Mouse (Mus musculus) lung, postnatal 0 days (tissue): Measurements from ENCODE around the gene Dek.

Experiments used
- CTCF ChIP-seq: IDR thresholded peaks from 2 replicates; pipeline ENCODE4 v1.5.1; 2016; ENCODE audit warnings: antibody characterized with exemption, mild to moderate bottlenecking
- EP300 ChIP-seq: IDR thresholded peaks from 2 replicates; pipeline ENCODE4 v1.6.1; 2016; ENCODE audit warnings: antibody characterized with exemption, mild to moderate bottlenecking, control low read depth

DNA sequence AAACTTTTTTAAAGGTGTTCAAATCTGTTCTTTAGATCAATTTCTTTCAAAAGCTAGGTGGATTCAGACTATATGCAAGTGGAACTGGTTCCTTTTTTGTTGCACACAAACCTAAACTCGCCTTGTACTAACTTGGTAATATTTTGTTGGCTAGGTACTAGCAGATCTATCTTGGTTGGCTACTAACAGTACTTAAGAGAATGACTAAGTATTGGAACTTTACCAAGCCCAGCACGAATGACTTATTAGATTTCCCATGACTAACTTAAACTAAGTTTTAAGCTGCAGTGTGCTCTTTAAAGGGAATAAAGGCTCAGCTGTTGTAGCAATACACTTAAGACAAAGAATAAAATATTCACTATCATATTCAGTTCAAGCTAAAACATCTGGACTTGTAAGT is 16.7 kb downstream of the Dek start:
- TF ChIP-seq CTCF: no peak
- TF ChIP-seq EP300: no peak
